Mouse (Mus musculus) gastrocnemius, postnatal 36 days (tissue): ENCODE results near the gene Lhfpl3. TPM values are rescaled to one million over a fixed set of nuclear protein-coding genes. Genes with fewer than 3 reads are reported as not detected.

Experiments
- DNase-seq, 2 experiments: peaks; one replicate each; pipeline ENCODE4 v3.0.0; 2022
- intact Hi-C: fragments of 180-260 bp; cut with DNase I; formaldehyde crosslinking; loops from one replicate; pipeline ENCODE4 v1.15.1; 2025
- total RNA-seq, 2 experiments: library from RNA; stranded (reverse); gene quantifications; 2 replicates each; pipeline ENCODE4 v1.2.3; 2021

Gene Lhfpl3
- total RNA-seq, 2 experiments from 2014 or later, result not detected

- intact Hi-C loops, result no loop called here
- DNase-seq, result no peak
These were observed 368.4 kb downstream of the Lhfpl3 start for GRCm38 (mm10) chr5:23114249-23114648.

- intact Hi-C loops, result no loop called here
- no peak for DNase-seq
These were observed 381.0 kb downstream of the Lhfpl3 start for GRCm38 (mm10) chr5:23126851-23127250.

- intact Hi-C loops, result no loop called here
These were observed 394.5 kb downstream of the Lhfpl3 start for GRCm38 (mm10) chr5:23140183-23140921.

GRCm38 (mm10) chr5:23153210-23153609, 407.4 kb downstream of the Lhfpl3 start:
- no peak for DNase-seq
- intact Hi-C loops, result no loop called here

More at GRCm38 (mm10) chr5:23140183-23140921, 394.5 kb downstream of the Lhfpl3 start:
- DNase-seq, result no peak

GRCm38 (mm10) chr5:23154439-23154838, 408.6 kb downstream of the Lhfpl3 start:
- DNase-seq, result no peak
- intact Hi-C loops, result no loop called here

- intact Hi-C loops, result no loop called here
These were observed 420.1 kb downstream of the Lhfpl3 start for GRCm38 (mm10) chr5:23165947-23166350.

GRCm38 (mm10) chr5:23166658-23167057, 420.8 kb downstream of the Lhfpl3 start:
- no peak for DNase-seq
- intact Hi-C loops, result no loop called here

More at GRCm38 (mm10) chr5:23165947-23166350, 420.1 kb downstream of the Lhfpl3 start:
- no peak for DNase-seq

GRCm38 (mm10) chr5:23189633-23190032, 443.8 kb downstream of the Lhfpl3 start:
- intact Hi-C loops, result no loop called here
- no peak for DNase-seq

- intact Hi-C loops, result no loop called here
- DNase-seq, result no peak
These were observed 451.0 kb downstream of the Lhfpl3 start for GRCm38 (mm10) chr5:23196879-23197278.

- intact Hi-C loops, result no loop called here
- DNase-seq, result no peak
These were observed 467.2 kb downstream of the Lhfpl3 start for GRCm38 (mm10) chr5:23213086-23213485.

- DNase-seq, result no peak
- intact Hi-C loops, result no loop called here
These were observed 468.8 kb downstream of the Lhfpl3 start for GRCm38 (mm10) chr5:23214646-23215045.

GRCm38 (mm10) chr5:23219655-23220054, 473.8 kb downstream of the Lhfpl3 start:
- intact Hi-C loops, result loop anchor here (5.0 kb wide), 1 partner anchor 577 kb away; no protein-coding TSS in a partner anchor
- DNase-seq, result no peak

GRCm38 (mm10) chr5:23224759-23225536, 479.1 kb downstream of the Lhfpl3 start:
- DNase-seq, result peak; percentile 12 to 24
- intact Hi-C loops, result loop anchor here (5.0 kb wide), 1 partner anchor 583 kb away; no protein-coding TSS in a partner anchor

- no peak for DNase-seq
- intact Hi-C loops, result no loop called here
These were observed 479.8 kb downstream of the Lhfpl3 start for GRCm38 (mm10) chr5:23225621-23226020.

GRCm38 (mm10) chr5:23226753-23227152, 480.9 kb downstream of the Lhfpl3 start:
- DNase-seq, result no peak
- intact Hi-C loops, result no loop called here

GRCm38 (mm10) chr5:23246974-23247373, 501.1 kb downstream of the Lhfpl3 start:
- intact Hi-C loops, result no loop called here
- peak; percentile 18 to 28 for DNase-seq

- no peak for DNase-seq
- intact Hi-C loops, result no loop called here
These were observed 501.9 kb downstream of the Lhfpl3 start for GRCm38 (mm10) chr5:23247784-23248183.

GRCm38 (mm10) chr5:23248303-23248702, 502.4 kb downstream of the Lhfpl3 start:
- DNase-seq, result no peak
- intact Hi-C loops, result no loop called here

GRCm38 (mm10) chr5:23249896-23250875, 504.3 kb downstream of the Lhfpl3 start:
- no peak for DNase-seq
- intact Hi-C loops, result no loop called here
